Mouse (Mus musculus) frontal cortex, adult 2 months (tissue): Measurements from ENCODE around the gene Zmynd10. TPM values are rescaled to one million over a fixed set of nuclear protein-coding genes. Genes with fewer than 3 reads are reported as not detected.

Source experiments
- DNase-seq, 2 experiments: peaks; one replicate each; pipeline ENCODE4 v3.0.0; 2022; ENCODE audit warnings: low spot score in 1 of 2; ENCODE audit errors: extremely low spot score in 1 of 2
- polyA plus RNA-seq: library from polyadenylated mRNA; depleted of rRNA; stranded (reverse); fragments of >200 nt; gene quantifications from 2 replicates; pipeline ENCODE4 v1.2.3, GENCODE M21; 2012; rRNA removed

Gene Zmynd10
- polyA plus RNA-seq = 6.1 and 7.8 TPM in 2 replicates

DNA sequence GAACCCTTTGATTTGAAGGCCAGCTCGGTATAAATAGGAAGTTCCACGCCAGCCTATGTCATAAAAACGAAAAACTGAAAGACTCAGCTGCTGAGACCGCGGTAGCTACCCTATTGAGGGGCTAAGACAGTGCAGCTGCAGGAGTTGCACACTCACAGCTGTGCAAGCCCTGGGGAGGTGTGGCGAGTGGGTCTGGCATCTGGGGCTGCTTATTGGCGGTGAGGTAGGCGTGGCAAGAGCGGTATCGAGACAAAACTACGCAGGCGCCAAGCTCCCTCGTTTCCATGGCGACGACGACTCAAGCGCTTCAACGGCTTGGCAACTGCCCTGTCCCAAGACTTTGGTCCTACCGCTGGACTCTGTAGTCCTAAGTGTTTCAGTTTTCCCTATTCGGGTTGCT, at the start of gene Zmynd10:
TSS of gene Zmynd10 (plus strand) at position 273 of the 400 bp plus-strand sequence.
- peak; percentile 83 to 92 for DNase-seq

- DNase-seq = no peak
Observed at GRCm38 (mm10) chr9:107500708-107501286, 46.3 kb upstream of the Zmynd10 start.

DNA sequence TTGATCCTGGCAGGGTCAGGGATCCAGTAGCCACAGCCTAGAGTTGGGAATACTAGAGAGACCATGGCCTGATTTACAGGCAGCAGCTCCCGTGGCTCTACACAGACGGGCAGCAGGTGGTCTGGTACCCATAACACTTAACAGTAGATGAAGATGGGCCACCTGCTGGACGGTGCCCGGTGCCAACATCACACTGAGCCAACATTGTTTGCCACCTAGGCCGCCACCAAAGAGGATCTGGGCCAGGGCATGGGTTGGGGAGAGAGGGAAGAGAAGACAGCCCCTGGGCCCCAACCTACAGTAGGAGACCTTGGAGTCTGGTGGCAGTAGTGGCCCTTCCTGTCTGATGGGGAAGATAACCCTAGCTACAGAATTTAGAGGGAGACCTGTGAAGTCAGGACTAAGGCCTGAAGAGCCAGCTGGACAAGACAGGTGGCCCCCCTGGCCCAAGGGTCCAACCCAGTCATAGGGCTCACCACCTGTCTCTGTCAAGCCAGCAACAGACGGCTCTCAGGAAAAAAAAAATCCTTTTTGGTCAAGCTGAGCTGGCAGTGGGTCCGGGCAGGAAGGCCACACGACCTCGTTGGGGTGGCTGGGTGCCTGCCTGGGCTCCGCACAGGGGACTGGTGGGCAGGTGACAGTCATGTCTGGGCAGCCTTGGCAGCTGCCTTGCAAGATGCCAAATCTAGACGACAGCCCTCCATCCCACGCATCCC, 44.8 kb upstream of the Zmynd10 start:
- DNase-seq = no peak

DNA sequence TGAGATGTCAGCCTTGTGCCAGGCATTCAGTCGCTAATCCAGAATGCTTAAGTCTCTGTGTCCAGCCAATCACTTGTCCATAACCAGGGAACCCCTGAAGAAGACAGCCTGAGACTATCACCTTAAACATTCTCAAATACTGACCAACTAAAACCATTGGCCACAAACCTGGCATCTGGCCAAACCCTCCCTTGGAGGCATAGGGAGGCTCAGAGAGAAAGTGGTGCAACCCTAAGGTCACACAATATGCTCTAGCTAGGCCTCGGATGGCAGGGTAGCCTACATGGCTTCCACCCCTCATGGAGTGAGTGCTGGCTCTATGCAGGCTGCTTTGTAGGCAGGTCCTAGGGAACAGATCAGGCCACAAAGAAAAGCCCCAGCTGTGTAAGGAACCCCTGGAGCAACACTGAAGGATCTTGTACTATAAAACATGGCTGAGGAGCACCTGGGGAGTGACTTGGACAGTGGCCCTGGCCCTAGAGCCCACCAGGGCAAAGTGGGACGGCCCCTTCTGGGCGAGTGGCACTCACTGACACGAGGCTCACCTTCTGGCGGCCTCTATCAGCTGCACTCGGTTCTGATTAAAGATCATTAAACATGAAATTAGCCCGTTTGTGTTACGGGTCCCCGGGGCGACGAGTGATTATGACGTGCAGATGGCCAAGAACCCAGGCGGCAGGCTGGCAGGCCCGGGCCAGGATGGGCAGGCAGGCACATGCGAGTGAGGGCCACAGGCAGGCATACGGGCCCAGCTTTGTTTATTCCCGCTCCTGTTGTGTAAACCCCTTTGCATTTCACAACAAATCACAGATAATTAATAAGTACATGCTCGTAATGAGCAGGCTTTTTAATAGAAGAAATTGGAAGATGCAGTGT, 42.2 kb upstream of the Zmynd10 start:
- no peak for DNase-seq

DNA sequence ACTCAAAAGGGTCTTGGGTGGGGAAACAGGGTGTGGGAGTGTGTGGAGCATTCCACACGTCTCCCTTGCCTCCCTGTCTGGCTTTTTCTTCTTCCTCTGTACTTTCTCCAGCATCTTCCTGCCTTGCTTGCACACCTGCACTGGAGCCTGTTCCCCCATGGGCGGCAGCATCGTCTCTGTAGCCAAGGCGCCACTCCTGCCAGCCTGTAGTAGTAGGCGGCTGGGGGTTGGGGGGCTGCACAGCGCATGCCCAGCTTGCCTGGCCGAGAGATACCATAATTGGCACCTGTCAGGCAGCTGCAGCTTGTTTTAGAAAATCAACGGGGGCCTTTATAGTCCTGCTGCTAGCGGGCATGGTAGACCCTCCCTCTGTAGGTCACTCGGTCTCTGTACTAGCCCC, 38.8 kb upstream of the Zmynd10 start:
- DNase-seq = peak in 1 of 2 experiments; percentile 75

GRCm38 (mm10) chr9:107510384-107511100, 36.6 kb upstream of the Zmynd10 start:
- DNase-seq = no peak

DNA sequence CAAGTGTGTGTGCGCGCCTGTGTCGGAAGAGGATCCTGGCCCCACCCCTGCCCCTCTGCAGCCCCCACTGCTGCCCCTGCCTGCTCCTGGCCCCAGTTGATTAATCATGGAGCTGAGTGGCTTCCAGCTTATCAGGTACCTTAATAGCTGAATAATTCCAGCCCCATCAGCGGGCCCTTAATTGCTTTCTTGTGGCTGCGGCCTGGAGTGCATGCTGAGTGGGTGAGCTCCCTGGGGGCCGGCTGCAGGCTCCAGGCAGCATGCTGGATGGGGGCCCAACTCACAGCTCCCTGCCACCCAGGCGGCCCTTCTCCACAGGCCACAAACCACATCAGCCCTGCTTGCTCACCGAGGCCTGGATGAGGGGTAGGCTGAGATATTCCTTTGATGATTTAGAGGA, 35.7 kb upstream of the Zmynd10 start:
- no peak for DNase-seq

GRCm38 (mm10) chr9:107512326-107512725, 34.8 kb upstream of the Zmynd10 start:
- no peak for DNase-seq

DNA sequence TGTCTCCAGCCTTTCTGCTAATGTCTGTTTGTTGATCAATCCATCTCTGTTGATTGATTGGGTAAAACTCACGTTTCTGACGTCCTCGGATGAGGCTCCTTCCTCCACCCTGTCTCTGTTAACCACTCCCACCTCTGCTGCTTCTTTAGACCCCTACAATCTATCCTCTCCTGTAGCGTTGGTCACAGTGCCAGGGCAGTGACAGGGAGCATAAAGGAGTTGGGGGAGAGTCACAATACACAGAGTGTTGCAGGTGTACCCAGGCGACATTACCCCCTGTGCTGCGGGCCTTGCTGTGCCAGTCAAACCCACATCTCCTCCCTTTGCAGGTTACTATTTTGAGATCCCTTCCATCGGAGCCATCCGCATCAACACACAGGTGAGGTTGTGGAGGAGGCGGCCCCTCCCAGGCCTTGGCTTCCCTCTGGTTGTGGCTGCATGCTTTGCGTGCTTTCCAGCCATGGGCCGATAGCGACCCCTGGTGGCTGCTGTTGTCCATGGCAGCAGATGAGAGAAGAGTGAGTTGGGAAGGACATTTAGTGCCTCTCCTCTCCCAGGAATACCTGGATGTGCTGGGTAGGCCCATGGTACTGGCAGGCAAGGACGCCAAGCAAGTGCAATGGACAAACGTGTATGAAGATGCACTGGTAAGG, 32.7 kb upstream of the Zmynd10 start:
- peak; percentile 61 to 94 for DNase-seq

DNA sequence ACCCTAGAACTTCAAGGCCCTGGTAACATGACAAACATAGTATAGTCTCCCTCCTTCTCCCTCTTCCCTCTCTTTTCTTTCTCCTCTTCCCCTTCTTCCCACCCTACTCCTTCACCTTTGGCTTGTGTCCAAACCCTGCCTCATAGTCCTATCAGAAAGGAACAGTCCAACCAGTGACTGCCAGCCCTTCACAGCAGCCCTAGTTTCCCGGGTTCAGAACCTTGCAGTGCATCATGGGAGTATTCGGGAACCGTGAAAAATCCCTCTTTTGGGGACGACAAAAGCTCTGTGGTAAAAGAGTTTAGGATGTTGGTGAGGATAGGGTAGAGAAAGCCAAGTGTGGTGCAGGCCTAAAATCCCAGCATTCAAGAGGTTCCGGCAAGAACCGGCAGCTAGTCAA, 26.8 kb upstream of the Zmynd10 start:
- DNase-seq = no peak

- no peak for DNase-seq
Observed at GRCm38 (mm10) chr9:107521190-107521589, 25.9 kb upstream of the Zmynd10 start.

GRCm38 (mm10) chr9:107521711-107522399, 25.2 kb upstream of the Zmynd10 start:
- no peak for DNase-seq

DNA sequence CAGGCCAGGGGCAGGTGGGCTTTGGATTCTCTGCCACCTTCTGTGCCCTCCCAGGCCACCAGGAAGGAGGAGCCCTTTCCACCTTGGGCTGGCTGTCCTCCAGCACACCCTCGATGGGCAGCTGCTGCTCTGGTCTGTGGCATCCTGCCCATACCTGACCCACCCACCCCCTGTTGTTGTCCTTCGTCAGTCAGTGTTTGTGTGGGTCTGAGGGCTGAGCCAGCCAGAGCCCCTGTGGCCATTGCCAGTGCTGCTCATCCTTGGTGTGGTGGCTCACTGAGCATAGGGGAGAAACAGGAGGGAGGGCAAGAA, 24.7 kb upstream of the Zmynd10 start:
- no peak for DNase-seq

DNA sequence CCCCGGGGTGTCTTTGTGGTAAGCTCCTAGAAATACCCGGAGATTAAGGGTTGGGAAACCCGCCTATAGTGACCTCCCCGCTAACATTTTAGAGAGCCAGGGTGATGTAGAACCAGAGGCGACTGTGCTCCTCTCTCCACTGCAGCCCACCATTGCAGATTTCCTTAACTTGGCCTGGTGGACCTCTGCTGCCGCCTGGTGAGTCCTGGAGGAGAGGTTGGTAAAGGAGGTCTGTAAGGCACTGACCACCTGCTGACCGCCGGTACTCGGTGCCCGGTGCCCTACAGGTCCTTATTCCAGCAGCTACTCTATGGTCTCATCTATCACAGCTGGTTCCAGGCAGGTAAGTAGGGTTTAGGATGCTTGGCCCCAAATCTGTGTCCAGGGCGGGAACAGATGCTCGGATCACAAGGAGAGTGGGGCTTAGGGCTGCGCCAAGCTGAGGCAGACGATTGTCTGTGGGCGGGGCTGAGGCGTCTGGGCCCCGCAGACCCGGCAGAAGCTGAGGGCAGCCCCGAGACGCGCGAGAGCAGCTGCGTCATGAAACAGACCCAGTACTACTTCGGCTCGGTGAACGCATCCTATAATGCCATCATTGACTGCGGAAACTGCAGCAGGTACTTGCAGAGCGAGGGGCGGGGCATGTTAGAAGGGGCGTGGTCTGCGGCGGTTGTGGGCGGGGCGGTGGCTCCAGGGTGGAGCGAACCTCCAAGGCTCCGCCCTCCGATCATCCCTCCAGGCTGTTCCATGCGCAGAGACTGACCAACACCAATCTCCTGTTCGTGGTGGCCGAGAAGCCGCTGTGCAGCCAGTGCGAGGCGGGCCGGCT, 20.7 kb upstream of the Zmynd10 start:
- DNase-seq = peak in 1 of 2 experiments; percentile 81

- DNase-seq = peak; percentile 96 to 97
Observed at GRCm38 (mm10) chr9:107533791-107534407, 13.2 kb upstream of the Zmynd10 start, which contains the start of gene Tmem115. Gene Tmem115, plus strand, starts transcription at chr9:107533945.

- no peak for DNase-seq
Observed at GRCm38 (mm10) chr9:107534408-107535202, 12.5 kb upstream of the Zmynd10 start.

DNA sequence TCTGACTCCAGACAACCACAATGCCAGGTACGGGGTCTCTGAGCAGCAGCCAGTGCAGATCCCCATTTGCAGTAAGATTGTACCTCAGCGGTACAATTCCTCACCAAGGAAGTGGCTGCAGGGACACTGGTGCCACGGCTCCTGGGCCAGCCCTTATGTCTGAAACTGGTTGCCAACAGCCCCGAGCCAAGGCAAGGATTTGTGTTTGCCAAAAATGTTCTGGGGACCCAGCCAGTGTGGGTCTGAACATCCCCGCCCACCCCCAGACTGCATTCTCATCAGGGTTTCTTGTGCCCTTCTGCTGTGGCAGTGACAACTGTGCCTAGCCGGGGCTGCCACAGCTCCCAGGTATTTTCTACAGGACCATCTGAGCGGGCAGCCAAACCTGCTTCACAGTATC, 8.9 kb upstream of the Zmynd10 start:
- no peak for DNase-seq

DNA sequence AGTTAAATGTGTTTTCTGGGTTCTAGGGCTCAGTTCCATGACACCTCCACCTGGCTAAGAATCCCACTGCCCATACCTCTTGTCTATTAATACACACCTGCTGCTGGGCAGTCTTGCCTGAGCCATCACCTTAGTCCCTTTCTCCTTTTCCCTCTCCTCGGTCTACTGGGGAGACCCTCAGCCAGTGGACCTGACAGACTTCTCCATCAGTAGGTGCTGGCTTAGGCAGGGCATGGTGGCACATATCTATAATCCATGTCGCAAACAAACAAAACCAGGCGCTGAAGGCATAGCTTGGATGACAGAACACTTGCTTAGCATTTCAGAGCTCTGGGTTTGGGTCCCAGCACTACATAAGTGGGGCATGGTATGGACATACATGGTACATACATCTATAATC, 8.4 kb upstream of the Zmynd10 start:
- no peak for DNase-seq
